Mouse (Mus musculus): ENCODE data around the gene Tmem126b.

Tmem126b gene

DNA sequence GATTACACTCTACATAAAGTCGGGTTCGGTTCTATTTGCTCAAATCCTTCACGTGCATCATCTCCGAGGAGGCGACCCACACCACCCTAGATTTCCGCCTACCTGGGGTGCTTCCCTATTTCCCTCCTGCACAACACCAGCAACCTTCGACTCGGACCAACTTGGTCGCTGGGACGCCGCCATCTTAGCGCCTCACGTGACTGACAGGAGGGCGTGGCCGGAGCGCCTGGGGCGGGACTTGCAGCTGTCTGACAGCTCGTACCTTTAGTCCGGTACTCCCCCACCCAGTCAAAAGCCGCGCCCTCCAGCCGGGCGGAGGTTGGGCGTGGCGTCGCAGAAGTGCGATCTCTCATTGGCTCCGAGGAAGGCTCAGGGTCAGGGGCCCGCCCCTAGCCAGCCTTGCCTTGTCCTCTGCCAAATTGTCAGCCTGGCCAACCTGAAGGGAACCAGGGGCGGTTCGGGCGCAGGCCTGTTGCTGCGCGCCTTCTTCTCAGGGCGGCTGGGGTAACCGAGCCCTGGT is at the start of gene Tmem126b:
TSS of gene Tmem126b (minus strand) at position 209 of the 520 bp plus-strand sequence.
- peak; percentile 99 for DNase-seq

DNA sequence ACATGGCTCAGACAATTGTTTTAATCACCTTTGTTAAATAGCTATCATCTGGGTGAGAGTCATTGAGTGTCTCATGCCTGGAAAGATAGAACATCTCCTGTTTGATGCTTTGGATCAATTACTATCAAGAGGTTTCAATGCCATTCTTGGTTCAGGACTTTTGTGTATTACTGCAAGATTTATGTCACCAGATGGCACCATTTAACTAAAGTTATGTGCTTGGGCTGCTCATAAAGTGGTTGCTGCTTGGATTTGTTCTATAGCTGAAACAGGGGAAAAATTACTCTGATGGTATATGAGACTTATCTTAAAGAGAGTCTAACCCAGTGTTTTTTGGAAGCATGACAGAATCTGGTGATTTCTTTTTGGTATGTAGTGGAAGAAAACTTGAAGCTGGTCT is 36.5 kb upstream of the Tmem126b start:
- no peak for DNase-seq

DNA sequence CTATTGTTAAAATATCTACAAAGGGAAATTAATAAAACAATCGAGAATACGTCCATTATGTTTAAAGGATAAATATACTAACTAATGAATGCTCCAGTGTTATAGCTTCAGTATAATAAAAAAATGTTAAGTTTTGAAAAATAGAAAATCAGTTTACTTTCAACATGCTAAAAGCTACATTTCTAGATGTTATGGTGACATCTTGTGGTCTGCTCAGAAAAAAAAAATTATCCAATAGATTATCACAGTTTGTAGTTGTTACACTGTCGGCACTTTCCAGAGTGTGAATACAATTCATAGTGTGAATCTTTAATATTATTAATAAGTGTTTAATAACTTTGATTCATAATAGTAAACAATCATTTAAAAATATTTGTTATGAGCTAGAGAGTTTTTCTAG is 32.3 kb upstream of the Tmem126b start:
- no peak for DNase-seq

DNA sequence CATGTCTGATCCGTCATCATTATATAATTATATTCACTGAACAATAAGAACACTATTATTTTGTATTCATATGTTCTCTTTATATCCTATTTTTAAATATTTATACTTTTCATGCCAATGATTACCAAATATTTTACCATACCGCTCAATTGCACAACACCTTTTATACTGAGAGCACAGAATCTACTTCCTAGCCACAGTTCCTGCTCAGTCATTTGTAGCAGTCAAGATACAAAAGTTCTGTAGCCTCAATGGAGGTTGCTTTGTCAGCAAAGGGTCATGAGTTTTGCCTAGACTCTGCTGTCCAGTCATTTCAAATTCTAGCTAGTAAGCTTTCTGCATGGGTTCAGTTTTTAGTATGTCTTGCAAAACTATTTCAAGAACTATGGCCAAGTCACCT is 6.8 kb upstream of the Tmem126b start:
- DNase-seq: no peak

DNA sequence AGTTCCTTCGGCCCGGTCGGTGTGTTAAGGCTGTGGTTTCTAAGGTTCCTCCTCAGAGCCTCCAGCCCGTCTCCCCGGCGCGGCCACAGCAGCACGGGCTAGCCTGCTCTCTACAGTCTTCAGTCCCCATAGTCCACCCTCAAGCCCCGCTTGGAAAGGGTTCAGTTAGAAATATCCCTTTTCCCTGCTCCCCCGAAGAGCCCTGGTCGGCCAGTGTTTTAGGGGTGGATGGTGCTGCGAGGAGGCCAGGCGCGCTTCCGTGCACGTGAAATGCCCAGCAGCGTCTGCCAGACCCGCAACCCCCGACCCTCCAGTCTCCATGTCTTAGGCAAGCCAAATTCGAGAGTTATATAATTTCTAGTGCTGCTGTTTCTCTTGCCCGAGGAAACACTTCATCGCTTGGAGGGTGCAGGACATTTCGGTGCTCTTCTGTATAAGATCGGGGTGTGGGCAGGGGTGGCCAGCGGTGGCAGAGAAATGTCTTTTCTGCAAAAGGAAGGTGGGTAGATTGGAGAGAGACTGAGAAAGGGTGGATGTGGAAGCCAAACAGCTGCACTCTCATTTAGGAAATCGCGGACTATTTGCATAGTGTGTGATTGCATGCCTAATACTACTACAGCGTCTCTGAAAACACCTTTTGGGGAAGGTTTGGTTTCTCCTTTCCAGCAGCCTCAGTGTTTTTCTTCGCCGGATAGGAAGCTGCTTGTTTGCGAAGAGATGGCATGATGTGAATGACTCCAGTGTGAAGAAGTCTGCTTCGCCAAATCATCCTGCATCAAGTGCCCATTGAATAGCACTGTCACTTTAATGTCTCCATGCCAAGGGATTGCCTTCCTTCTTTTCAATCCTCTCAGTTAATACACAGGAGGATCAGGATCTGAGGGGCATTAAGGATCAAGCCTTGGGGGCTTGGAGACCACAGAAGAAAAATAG is 778 bp upstream of the Tmem126b start, which contains the start of gene Dlg2:
TSS of gene Dlg2 (plus strand) at position 360 of the 933 bp plus-strand sequence.
- no peak for DNase-seq

DNA sequence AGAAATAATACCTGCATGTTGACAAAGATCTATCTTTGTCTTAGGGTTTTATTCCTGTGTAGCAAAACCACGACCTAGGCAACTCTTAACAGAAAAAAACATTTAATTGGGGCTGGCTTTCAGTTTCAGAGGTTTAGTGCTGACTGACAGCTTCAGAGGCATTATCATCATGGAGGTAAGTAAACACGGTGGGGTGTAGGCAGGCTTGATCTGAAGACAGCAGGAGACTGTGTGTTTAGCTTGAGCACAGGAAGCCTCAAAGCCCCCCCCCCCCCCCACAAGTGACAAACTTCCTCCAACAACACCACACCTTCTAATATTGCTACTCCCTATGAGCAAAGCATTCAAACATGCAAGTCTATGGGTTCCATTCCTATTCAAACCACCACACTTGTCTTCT is 2.3 kb downstream of the Tmem126b start:
- DNase-seq: no peak

DNA sequence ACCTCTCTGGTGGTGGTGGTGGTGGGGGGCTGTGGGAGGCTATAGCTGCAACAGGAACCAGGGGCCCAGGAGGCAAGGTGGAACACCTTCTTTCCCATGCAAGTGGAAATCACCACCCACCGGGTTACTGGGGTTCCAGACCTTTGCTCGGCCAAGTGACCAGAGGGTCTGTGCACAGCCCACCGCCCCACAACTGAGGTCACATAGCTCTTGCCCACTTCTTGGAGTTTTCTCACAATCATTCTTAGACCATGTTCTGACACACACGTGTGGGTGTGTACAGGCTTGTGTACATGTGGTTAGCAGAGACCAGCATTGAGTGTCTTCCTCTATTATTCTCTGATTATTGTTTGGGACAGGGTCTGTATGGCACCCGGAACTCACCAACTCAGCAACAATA is 14.4 kb downstream of the Tmem126b start:
- DNase-seq: no peak

DNA sequence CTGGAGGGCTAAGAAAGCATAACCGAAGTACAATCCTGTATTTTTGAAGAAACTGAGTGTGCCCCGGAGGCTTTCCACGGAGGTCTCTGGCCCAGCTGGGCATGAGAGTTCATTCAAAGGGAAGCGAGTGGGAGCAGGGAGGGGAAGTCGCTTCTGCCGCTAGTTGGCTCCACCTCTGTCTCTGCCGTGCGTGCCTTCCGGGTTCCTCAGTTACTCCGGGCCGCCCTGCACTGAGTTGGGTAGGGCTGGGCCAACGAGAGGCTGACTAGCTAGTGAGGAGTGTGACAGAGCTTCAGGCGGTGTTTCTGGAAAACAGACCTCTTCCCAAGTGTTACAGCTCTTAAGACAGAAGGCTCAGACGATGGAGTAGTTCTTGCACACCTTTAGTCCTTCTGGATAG is 14.9 kb downstream of the Tmem126b start:
- peak; percentile 72 for DNase-seq

DNA sequence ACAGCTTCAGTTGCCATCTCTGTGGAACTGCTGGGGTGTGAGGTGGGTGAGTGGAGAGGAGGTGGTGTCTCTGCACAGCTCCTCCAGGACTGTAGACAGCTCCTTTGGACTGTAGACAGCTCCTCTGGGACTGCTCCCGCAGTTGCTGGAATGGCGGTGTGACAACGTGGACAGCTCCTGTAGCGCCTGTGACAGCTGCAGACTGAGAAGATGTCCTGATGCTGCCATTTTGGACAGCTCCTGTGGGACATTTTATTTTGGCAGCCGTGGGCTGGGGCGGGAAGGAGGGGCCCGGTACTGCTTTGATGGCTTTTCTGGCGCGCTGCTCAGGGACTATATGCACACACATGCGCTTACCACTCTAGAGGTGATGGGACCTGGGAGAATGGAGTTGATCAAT is 15.5 kb downstream of the Tmem126b start:
- DNase-seq: no peak

DNA sequence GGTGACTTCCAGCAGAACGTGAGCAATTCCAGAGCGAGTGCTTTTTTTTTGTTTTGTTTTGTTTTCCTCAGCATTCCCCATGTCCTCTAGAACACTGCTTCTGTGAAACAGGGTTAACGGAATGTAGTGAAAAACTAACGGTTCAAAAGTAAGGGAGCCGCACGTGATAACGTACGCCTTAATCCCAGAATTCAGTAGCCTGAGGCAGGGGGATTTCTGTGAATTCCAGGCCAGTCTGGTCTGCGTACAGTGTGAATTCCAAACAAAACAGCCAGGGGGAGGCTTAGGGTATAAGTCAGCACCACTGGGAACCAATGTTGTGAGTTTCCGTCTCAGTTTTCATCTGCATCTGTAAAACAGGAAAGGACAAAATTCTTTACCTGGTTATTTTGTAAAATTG is 18.3 kb downstream of the Tmem126b start:
- DNase-seq: no peak

DNA sequence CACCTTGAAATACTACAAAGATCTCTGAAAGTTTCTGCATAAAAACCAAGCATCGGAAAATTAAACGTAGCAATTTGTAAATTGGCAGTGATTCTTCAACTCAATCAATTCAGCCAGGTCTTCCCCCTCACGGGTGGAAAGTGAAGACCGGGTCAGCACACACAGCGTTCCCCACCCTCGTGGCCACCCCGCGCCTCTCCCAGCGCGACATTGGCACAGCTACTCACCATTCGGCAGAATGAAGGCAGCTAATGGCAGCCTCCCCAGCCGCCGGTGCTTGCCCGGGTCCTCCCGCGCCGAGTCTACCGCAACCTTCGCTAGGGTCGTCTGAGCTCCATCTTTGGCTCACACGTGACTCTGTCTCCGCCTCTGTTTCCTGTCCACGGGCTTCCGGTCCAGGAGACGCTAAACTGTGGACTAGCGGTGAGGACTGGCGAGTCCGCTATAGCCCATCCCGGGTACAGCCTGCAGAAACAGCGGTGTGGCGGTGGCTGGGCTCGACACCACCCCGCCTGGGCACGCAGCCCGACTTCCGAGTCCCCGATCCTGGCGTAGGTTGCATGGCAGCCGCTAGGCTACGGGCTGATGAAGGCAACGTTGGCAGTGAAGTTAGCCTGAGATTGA is 18.8 kb downstream of the Tmem126b start, which contains the start of gene Tmem126a:
TSS of gene Tmem126a (minus strand) at position 385 of the 624 bp plus-strand sequence.
- DNase-seq: peak; percentile 69

DNA sequence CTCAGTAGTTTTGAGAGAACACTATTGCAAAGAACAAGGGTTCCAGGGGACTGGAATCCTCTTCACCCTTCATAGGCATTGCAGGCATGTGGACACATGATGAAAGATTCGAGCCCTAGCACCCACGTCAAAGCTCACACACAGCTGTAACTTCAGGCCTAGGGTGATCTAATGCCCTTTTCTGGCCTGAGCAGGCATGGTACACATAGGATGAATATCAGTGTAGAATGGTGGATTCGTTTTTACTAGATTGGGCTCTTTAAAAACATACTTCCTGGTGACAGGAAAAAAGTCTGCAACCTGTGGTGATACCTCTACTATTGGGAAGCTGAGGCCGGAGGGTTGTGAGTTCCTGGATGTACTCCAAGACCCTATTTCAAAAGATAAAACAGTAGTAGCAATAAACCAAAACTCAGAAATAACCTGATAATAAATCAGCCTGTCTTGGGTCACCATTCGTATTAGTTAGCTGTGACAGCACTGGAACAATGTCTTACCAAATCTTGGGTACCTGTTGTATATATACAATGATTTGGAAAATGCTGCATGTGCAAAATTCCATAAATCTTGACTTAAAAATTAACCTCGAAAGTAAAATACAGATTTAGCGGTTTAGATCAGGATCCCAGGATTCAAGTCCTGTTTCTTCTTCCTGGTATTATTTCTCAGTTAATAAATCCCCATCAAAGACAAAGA is 19.5 kb downstream of the Tmem126b start:
- no peak for DNase-seq

DNA sequence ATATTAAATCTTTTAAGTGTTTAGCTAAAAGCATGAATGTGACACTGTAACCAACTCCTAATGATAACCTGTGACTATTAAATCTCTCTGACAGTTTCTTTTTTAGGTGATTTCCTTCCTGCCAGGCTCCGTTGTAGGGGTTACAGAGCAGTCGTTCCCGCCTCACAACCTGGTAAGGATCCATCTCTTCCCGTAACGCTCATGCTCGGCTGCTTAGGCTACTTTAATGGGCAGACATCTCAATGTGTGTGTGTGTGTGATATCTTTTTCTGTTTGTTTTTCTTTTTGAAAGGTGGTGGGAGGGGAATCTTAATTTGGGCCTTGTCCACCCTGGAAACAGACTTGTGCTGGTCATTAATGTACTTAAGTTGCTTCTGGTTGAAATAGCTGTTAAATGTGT is 31.6 kb downstream of the Tmem126b start:
- no peak for DNase-seq

DNA sequence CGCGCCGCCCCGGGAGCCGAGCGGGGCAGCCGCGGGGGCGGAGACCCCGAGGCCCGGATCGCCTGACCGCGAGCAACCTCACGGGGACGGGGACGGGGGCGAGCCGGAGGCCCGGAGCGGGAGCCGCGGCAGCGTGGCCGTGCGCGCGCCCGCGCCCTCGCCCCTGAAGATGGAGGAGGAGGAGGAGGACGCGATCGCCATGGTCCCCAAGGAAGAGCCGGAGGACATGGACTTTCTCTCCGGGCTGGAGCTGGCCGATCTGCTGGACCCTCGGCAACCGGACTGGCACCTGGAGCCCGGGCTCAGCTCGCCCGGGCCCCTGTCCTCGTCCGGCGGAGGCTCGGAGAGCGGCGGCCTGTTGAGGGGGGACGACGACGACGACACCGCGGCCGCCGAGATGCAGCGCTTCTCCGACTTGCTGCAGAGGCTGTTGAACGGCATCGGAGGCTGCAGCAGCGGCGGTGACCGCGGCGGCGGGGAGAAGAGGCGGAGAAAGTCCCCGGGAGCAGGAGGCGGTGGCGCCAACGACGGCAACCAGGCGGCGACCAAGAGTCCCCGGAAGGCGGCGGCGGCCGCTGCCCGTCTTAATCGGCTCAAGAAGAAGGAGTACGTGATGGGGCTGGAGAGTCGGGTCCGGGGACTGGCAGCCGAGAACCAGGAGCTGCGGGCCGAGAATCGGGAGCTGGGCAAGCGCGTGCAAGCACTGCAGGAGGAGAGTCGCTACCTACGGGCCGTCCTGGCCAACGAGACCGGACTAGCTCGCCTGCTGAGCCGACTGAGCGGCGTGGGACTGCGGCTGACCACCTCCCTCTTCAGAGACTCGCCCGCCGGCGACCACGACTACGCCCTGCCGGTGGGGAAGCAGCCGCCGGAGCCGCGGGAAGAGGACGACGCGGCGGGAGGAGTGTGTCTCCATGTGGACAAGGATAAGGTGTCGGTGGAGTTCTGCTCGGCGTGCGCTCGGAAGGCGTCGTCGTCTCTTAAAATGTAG is 32.4 kb downstream of the Tmem126b start:
- peak; percentile 77 for DNase-seq

DNA sequence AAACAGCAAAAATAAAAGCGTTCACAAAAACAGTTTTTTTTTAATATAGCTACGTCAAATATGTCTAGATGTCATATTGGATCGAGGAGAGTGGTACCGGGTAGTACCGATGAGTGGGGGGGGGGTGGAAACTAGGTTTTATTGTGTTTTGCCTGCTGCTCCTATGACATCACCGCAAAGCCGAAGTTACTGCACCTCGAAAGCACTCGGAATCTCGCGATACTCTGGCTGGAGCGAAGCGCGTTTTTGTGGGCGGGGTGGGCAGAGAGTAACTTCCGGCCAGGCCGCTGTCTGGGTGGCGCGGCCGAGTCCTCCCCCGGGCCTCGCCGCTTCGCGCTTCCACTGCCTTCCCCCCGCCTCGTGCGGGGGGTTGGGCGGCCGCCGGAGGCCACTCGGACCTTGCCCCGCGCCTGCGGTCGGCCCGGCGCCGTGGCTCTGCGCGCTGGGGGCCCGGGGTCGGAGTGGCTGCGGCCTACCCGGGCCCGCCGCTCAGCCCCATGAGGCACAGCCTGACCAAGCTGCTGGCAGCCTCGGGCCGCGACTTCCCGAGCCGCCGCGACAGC is 33.2 kb downstream of the Tmem126b start, which contains the start of gene Crebzf:
TSS of gene Crebzf (plus strand) at position 212 of the 563 bp plus-strand sequence.
- DNase-seq: peak; percentile 96

DNA sequence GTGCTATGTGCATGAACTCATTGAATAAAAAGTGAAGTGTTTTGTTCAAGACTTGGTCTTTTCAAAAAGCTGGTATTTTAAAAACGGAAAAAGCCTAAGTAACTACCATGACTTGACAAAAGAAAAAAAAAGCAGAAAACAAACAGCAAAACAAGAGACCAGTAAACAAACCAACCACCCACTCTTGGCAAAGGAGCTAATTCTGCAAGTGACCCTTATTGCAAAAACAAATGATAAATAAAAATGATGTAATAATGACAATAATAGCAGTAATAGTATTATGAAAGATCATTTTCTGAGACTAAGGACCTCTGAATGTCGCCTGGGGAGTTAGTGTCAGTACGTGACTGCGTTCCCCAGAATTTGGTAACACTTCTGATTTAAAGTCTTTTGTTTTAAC is 33.7 kb downstream of the Tmem126b start:
- DNase-seq: no peak

DNA sequence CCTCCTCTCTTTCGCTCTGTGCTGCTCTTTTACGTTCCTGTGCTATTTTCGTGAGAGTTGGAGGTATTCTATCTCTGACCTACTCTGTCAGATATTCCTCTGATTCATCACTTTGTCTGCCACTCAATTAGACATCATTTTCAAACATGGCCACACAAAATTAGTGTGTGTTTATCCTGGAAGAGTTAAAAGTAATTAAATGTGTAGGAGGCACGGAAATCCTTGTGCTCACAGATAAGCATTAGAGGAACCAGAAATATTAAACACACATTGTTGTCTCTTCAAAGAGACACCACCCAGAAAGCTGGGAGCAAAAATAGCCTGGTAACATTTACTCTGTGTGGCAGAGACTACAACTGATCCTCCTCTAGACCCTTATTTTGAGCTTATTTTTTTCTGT is 35.8 kb downstream of the Tmem126b start:
- no peak for DNase-seq

DNA sequence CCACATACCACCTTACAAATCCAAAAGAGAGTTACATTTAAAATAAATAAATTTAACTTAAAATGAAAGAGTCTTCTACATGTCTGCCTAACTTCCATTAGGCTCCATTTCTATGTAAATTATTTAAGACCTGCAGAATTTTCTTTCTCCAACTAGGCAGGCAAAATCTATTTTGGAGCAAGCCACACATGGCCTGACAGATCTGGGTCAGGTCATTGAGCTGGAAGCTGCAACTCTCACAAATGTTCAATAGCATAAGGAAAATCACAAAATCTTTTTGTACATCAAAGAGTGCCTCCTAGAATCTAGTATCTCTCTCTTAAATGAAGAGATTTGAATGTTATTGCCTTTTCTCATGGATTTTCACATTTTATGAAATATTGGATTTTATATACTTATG is 43.6 kb downstream of the Tmem126b start:
- no peak for DNase-seq

DNA sequence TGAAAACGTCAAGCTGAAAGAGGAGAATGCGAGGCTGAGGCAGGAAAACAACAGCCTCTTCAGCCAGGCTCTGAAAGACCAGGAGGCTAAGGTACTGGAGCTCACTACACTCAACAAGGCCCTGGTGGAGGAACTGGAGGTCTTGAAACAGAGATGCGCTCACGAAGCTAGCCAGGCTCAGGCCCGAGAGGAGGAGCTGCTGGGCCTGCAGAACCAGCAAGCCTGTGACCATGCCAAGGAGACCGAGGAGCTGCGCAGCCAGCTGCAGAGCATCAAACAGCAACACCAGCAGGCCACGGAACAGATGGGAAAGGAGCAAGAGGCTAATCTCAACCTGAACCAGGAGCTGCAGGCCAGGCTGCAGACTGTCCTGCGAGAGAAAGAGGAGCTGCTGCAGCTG is 48.8 kb downstream of the Tmem126b start:
- no peak for DNase-seq

DNA sequence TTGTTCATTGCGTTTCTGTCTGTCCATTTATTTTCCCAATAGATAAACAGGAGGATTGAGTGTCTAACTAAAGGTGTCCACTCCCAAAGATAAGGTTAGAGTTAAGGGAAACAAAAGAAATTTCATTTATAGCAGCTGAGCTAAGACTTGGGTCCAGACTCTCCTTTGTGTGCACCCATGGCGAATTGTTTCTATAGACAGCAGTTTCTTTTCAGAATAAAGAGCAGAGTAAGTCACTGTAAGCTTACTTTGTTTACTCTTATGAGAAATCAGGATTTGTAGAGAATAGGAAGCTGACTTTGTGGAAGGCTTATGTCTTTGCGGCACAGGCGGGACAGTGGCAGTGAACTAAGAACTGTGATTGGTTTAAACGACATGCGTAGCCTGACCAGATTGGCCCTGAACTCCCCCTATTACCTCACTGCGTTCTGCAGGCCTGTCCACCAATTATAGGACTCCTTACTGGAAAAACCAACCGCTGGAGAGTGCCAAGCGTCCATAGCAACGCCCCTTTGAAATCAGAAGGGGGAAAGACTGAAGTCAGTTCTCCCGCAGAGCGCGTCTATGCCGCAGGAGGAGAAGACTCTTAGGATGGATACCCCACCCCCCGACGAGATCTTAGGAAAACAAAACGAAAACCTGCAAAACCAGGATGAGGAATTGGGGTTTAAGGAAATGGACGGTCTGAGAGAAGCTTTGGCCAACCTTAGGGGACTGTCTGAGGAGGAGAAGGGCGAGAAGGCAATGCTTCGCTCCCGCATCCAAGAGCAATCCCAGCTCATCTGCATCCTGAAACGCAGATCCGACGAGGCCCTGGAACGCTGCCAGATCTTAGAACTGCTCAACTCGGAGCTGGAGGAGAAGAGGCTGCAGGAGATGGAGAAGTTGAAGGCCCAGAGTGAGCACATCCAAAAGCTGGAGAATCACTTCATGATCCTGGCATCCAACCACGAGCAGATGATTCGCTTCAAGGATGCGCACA is 49.5 kb downstream of the Tmem126b start, which contains the start of gene Ccdc89:
TSS of gene Ccdc89 (plus strand) at position 558 of the 982 bp plus-strand sequence.
- DNase-seq: no peak
